Mouse (Mus musculus): ENCODE measurements around the gene Ift88. TPM values are rescaled to one million over a fixed set of nuclear protein-coding genes. Genes with fewer than 3 reads are reported as not detected.

Ift88 gene
- polyA plus RNA-seq, 1 experiment, result 2.5 TPM

DNA sequence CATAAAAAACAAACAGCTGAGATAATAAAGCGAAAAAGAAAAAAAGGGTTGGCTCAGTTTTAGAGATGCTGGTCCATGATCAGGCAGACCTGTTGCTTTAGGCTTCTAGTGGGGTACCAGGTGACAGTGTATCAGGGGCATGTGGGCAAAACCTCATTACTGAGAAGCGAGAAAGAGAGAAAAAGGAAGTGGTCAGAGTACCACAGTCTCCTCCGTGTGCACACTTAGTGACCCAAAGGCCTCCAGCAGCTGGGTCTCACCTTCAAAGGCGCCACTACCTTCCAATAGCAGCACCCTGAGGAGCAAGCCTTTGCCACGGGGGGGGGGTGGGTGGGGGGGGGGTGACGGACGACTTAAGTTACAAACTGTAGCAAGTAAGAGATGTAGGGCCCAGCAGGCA lies 103.3 kb downstream of the Ift88 start:
- no peak overlapping the region for H3K4me3 ChIP-seq (ENCODE audit: insufficient read depth, poor library complexity, severe bottlenecking)
- H3K27me3 ChIP-seq (ENCODE audit: control insufficient read depth, insufficient read depth, insufficient read length), result peaks cover 14% of the 10 kb centered on the region
- H3K36me3 ChIP-seq (ENCODE audit: control insufficient read depth, insufficient read depth), result no peaks in the 10 kb centered on the region
- H3K79me2 ChIP-seq (ENCODE audit: control insufficient read depth, insufficient read depth), result no peaks in the 10 kb centered on the region
- no peaks in the 10 kb centered on the region for H3K79me3 ChIP-seq (ENCODE audit: low read depth)
- no peak for TF ChIP-seq CEBPB (IDR thresholded peaks at IDR 0.05; ENCODE audit: low read depth)
- no peak for TF ChIP-seq MYOG (IDR thresholded peaks at IDR 0.05; ENCODE audit: control insufficient read depth, extremely low read depth, insufficient read length)
- no peak for TF ChIP-seq FOSL1 (IDR thresholded peaks at IDR 0.05; ENCODE audit: insufficient read depth, low read length, poor library complexity, severe bottlenecking)
- no peak for TF ChIP-seq USF1 (IDR thresholded peaks at IDR 0.05; ENCODE audit: low read depth)
- no peak for TF ChIP-seq MYOD1 (IDR thresholded peaks at IDR 0.05; ENCODE audit: control insufficient read depth, insufficient read length, low read depth)
- no peak for TF ChIP-seq MAX (IDR thresholded peaks at IDR 0.05)
- TF ChIP-seq CTCF (IDR thresholded peaks at IDR 0.05; ENCODE audit: control insufficient read depth, insufficient read depth, insufficient read length), result no peak
- no peak overlapping the region for H3ac ChIP-seq (ENCODE audit: control insufficient read depth, insufficient read length, low read depth)

- no peaks in the 10 kb centered on the region for H3K79me2 ChIP-seq (ENCODE audit: control insufficient read depth, insufficient read depth)
- H3K4me3 ChIP-seq (ENCODE audit: insufficient read depth, poor library complexity, severe bottlenecking), result no peak overlapping the region
- H3ac ChIP-seq (ENCODE audit: control insufficient read depth, insufficient read length, low read depth), result no peak overlapping the region
- H3K79me3 ChIP-seq (ENCODE audit: low read depth), result no peaks in the 10 kb centered on the region
- no peak for TF ChIP-seq CEBPB (IDR thresholded peaks at IDR 0.05; ENCODE audit: low read depth)
- no peak for TF ChIP-seq MAX (IDR thresholded peaks at IDR 0.05)
- no peak for TF ChIP-seq USF1 (IDR thresholded peaks at IDR 0.05; ENCODE audit: low read depth)
- TF ChIP-seq MYOG (IDR thresholded peaks at IDR 0.05; ENCODE audit: control insufficient read depth, extremely low read depth, insufficient read length), result no peak
- H3K27me3 ChIP-seq (ENCODE audit: control insufficient read depth, insufficient read depth, insufficient read length), result peaks cover 13% of the 10 kb centered on the region
- no peaks in the 10 kb centered on the region for H3K36me3 ChIP-seq (ENCODE audit: control insufficient read depth, insufficient read depth)
Observed at GRCm38 (mm10) chr14:57527598-57527997, 103.7 kb downstream of the Ift88 start.

DNA sequence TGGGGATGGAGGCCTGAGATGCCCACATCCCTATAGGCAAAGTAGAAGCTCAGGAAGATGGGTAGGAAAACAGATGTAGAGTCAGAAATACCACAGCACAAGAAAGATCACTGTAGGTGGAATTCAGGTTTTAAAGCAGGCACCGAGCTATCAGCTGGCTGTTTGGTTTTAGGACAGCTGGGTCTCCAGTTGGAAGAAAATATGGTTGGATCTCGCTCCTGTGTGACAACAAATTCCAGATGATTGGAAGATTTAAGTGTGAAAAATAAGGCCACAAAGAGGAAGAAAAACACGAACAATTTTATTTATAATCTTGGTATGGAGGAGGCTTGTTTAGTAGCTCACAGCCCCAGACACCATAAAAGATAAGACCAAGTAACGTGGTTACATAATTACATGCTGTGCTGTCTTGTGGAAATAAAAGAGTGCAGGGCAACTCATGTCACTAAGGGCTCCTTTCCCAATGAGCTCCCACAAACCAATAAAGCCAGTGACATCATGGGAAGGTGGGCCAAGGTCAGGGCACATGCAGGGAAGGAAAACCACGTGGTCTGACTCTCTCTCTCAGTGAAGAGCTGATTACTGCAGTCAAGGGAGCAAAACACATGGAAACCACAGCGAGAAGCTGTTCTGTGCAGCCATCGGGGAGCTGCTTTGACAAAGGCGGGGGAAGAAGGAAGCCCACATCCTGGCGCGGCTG lies 105.4 kb downstream of the Ift88 start:
- Histone ChIP-seq H3K79me3 (ENCODE audit: low read depth) (no peaks in the 10 kb centered on the region), H3K79me2 (ENCODE audit: control insufficient read depth, insufficient read depth) (no peaks in the 10 kb centered on the region), H3K4me3 (ENCODE audit: insufficient read depth, poor library complexity, severe bottlenecking) (no peak overlapping the region), H3ac (ENCODE audit: control insufficient read depth, insufficient read length, low read depth) (no peak overlapping the region), H3K36me3 (ENCODE audit: control insufficient read depth, insufficient read depth) (no peaks in the 10 kb centered on the region), H3K27me3 (ENCODE audit: control insufficient read depth, insufficient read depth, insufficient read length) (peaks cover 13% of the 10 kb centered on the region)
- no peak for TF ChIP-seq MYOG (IDR thresholded peaks at IDR 0.05; ENCODE audit: control insufficient read depth, extremely low read depth, insufficient read length)
- no peak for TF ChIP-seq USF1 (IDR thresholded peaks at IDR 0.05; ENCODE audit: low read depth)
- TF ChIP-seq CEBPB (IDR thresholded peaks at IDR 0.05; ENCODE audit: low read depth), result no peak
- TF ChIP-seq FOSL1 (IDR thresholded peaks at IDR 0.05; ENCODE audit: insufficient read depth, low read length, poor library complexity, severe bottlenecking), result no peak
- TF ChIP-seq CTCF (IDR thresholded peaks at IDR 0.05; ENCODE audit: control insufficient read depth, insufficient read depth, insufficient read length), result no peak
- TF ChIP-seq MAX (IDR thresholded peaks at IDR 0.05), result no peak
- no peak for TF ChIP-seq MYOD1 (IDR thresholded peaks at IDR 0.05; ENCODE audit: control insufficient read depth, insufficient read length, low read depth)

GRCm38 (mm10) chr14:57529786-57530515 lies 106.1 kb downstream of the Ift88 start:
- peaks cover 13% of the 10 kb centered on the region for H3K27me3 ChIP-seq (ENCODE audit: control insufficient read depth, insufficient read depth, insufficient read length)
- no peak overlapping the region for H3K4me3 ChIP-seq (ENCODE audit: insufficient read depth, poor library complexity, severe bottlenecking)
- no peaks in the 10 kb centered on the region for H3K36me3 ChIP-seq (ENCODE audit: control insufficient read depth, insufficient read depth)
- no peaks in the 10 kb centered on the region for H3K79me2 ChIP-seq (ENCODE audit: control insufficient read depth, insufficient read depth)
- no peaks in the 10 kb centered on the region for H3K79me3 ChIP-seq (ENCODE audit: low read depth)
- H3ac ChIP-seq (ENCODE audit: control insufficient read depth, insufficient read length, low read depth), result no peak overlapping the region
- TF ChIP-seq MYOD1 (IDR thresholded peaks at IDR 0.05; ENCODE audit: control insufficient read depth, insufficient read length, low read depth) (no peak), FOSL1 (IDR thresholded peaks at IDR 0.05; ENCODE audit: insufficient read depth, low read length, poor library complexity, severe bottlenecking) (no peak), CEBPB (IDR thresholded peaks at IDR 0.05; ENCODE audit: low read depth) (no peak), MYOG (IDR thresholded peaks at IDR 0.05; ENCODE audit: control insufficient read depth, extremely low read depth, insufficient read length) (no peak), USF1 (IDR thresholded peaks at IDR 0.05; ENCODE audit: low read depth) (no peak), MAX (IDR thresholded peaks at IDR 0.05) (no peak), CTCF (IDR thresholded peaks at IDR 0.05; ENCODE audit: control insufficient read depth, insufficient read depth, insufficient read length) (no peak)

- Histone ChIP-seq H3K79me3 (ENCODE audit: low read depth) (no peaks in the 10 kb centered on the region), H3K4me3 (ENCODE audit: insufficient read depth, poor library complexity, severe bottlenecking) (no peak overlapping the region), H3ac (ENCODE audit: control insufficient read depth, insufficient read length, low read depth) (no peak overlapping the region), H3K36me3 (ENCODE audit: control insufficient read depth, insufficient read depth) (no peaks in the 10 kb centered on the region), H3K79me2 (ENCODE audit: control insufficient read depth, insufficient read depth) (no peaks in the 10 kb centered on the region), H3K27me3 (ENCODE audit: control insufficient read depth, insufficient read depth, insufficient read length) (peaks cover 14% of the 10 kb centered on the region)
- TF ChIP-seq CEBPB (IDR thresholded peaks at IDR 0.05; ENCODE audit: low read depth) (no peak), MAX (IDR thresholded peaks at IDR 0.05) (no peak), FOSL1 (IDR thresholded peaks at IDR 0.05; ENCODE audit: insufficient read depth, low read length, poor library complexity, severe bottlenecking) (no peak), CTCF (IDR thresholded peaks at IDR 0.05; ENCODE audit: control insufficient read depth, insufficient read depth, insufficient read length) (no peak), USF1 (IDR thresholded peaks at IDR 0.05; ENCODE audit: low read depth) (no peak), MYOD1 (IDR thresholded peaks at IDR 0.05; ENCODE audit: control insufficient read depth, insufficient read length, low read depth) (no peak), MYOG (IDR thresholded peaks at IDR 0.05; ENCODE audit: control insufficient read depth, extremely low read depth, insufficient read length) (no peak)
Observed at GRCm38 (mm10) chr14:57532577-57532976, 108.7 kb downstream of the Ift88 start.

All from C2C12 (cell line).